Mouse (Mus musculus): ENCODE data around the gene Ctsh.

DNA sequence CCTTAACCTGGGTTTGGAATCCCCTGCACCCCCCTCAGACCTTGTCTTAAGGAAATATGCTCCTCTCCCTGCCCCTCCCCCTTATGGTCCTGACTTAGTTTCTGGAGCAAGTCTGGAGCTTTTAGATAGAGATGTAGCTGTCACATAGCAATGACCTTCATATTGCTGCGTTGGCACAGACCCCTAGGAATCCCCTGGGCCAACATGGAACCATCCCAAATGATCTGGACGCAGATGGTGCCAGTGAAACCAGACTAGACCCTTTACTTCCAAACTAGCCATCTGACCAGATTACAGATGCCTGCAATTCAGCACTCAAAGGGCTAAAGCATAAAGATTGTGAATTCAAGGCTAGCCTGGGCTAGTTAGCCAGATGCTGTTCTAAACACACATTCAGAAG, 2.8 kb downstream of the Ctsh start:
- TF ChIP-seq CTCF (IDR thresholded peaks at IDR 0.05; ENCODE audit: low read depth, low read length) (no peak), POLR2A (IDR thresholded peaks at IDR 0.05; ENCODE audit: borderline replicate concordance, low read depth, low read length) (no peak)

Measured in bone marrow macrophage, adult 2 months (primary cell).